Mouse (Mus musculus): ENCODE results near the gene Tlk1.

DNA sequence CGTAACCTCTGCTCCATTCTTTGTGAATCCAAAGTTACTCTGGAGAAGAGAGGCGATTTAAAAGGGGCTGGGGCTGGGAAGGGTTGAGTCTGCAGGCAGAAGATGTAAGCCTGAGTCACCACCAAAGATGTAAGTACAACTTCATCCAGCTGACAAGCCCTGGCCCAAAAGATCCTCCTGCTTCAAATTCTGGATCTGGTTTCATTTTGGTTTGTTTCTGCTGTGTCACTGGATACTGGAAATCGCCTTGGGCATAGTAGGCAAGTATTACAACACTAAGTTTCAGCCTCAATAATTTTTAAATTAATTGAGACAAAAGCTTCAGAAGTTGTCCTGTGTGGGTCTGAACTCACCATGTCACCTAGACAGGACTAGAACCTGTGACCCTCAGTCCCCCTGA lies 43.6 kb upstream of the Tlk1 start:
- TF ChIP-seq POLR2A (IDR thresholded peaks at IDR 0.05; ENCODE audit: control insufficient read depth, low read depth, low read length) (no peak), CTCF (IDR thresholded peaks at IDR 0.05; ENCODE audit: control insufficient read depth, insufficient read depth, insufficient replicate concordance, low read depth, low read length) (no peak)
